Mouse (Mus musculus): Measurements from ENCODE around the gene Hoga1. TPM values are rescaled to one million over a fixed set of nuclear protein-coding genes. Genes with fewer than 3 reads are reported as not detected.
A peak's percentile ranks its signal among the peaks of the same experiment; 100 is the strongest.

The Hoga1 gene
- polyA plus RNA-seq, 1 experiment from 2014 or later: 1.2 TPM

DNA sequence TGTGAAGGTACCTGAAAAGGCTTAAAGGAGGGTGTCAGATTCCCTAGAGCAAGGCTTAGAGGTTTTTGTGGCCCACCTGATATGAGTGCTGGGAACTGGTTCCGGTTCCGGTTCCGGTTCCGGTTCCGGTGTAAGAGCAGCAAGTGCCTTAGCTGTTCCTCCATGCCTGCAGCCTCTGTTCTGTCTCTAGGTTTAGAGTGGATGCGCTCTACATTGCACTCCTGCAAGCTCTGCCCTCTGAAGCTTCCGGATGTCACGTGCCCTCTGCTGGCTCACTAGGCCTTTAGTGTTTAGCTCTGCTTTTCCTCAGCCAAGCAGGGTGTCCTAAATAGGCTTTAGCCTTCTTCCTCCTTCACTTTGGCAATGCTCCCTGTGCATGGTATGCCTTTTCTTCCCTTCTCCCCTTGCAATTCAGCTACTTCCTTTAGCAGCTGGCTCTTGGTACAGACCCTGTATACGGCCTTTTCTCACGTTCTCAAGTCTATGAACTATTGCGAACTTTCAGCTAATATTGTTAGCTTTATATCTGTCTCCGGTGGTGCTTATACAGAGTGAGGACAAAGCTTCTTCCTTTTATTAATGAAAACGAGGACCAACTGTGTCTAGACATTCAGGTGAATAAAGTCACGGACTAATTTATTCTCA, 43.8 kb downstream of the Hoga1 start:
- Histone ChIP-seq H3K4me3 (ENCODE audit: low read depth, low read length) (peak overlapping the region; percentile 2), H3K9ac (replicated peaks; ENCODE audit: low read length) (no peak overlapping the region), H3K36me3 (replicated peaks; ENCODE audit: control insufficient read depth, insufficient read depth, low read depth, low read length) (no peaks in the 10 kb centered on the region), H3K4me1 (ENCODE audit: control insufficient read depth, insufficient read depth, low read length) (peaks cover 4% of the 10 kb centered on the region; the same call in 1 of the 2 replicates), H3K27me3 (ENCODE audit: control insufficient read depth, insufficient read depth, low read length) (no peaks in the 10 kb centered on the region), H3K9me3 (replicated peaks; ENCODE audit: control insufficient read depth, low read length) (no peaks in the 10 kb centered on the region), H3K27ac (replicated peaks; ENCODE audit: low read depth, low read length) (peak overlapping the region; percentile 3; the same call in 1 of the 2 replicates), H3K4me2 (ENCODE audit: low read depth, low read length) (peak overlapping the region; percentile 0; the same call in 1 of the 2 replicates)
- peak; percentile 64 for DNase-seq (ENCODE audit: low spot score)
- 25% methylated on average over 14 of the region's 14 CpGs for WGBS
- no peak for ATAC-seq (replicated peaks; ENCODE audit: insufficient number of reproducible peaks, low FRiP score, low TSS enrichment, low read depth)

DNA sequence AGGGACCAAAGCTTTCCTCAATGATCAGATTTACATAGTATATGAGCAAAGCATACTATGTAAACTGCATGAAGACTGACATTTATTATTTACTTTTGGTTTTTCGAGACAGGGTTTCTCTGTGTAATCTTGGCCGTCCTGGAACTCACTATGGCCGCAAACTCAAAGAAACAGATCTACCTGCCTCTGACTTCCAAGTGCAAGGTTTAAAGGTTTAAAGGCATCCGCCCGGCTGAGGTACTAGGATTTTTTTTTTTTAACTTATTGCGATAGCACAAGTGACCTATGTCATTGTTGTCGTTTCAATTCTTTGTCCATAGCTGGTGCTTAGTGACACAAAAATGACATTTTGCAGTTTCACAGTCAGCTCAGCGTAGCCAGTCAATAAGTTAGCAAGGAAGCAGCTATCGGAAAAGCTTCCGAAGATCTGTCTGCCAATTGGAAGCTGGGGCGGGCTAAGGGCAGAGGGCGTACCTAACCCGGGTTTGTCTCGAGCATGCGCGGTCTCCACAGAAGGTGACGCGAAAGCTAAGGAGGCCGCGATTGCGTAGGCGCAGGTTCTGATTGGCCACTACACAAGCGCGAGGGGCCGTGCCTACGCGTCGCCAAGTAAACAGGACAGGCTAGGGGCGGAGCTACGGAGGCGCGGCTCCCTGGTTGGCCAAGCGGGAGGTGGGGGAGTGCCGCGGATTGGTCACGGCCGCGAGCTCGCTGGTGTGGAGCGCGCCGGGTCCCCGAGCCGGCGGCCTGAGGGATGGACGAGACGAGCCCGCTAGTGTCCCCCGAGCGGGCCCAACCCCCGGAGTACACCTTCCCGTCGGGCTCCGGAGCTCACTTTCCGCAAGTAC, 44.6 kb downstream of the Hoga1 start, which contains the start of gene Pi4k2a:
TSS of gene Pi4k2a (plus strand) at position 723 of the 848 bp plus-strand sequence.
- Histone ChIP-seq H3K9me3 (replicated peaks; ENCODE audit: control insufficient read depth, low read length) (no peaks in the 10 kb centered on the region), H3K36me3 (replicated peaks; ENCODE audit: control insufficient read depth, insufficient read depth, low read depth, low read length) (no peaks in the 10 kb centered on the region), H3K9ac (replicated peaks; ENCODE audit: low read length) (peak within 1 kb of the TSS; percentile 82), H3K4me2 (ENCODE audit: low read depth, low read length) (peak within 1 kb of the TSS; percentile 82), H3K4me1 (ENCODE audit: control insufficient read depth, insufficient read depth, low read length) (peaks cover 4% of the 10 kb centered on the region; the same call in 1 of the 2 replicates), H3K27me3 (ENCODE audit: control insufficient read depth, insufficient read depth, low read length) (no peaks in the 10 kb centered on the region), H3K4me3 (ENCODE audit: low read depth, low read length) (peak within 1 kb of the TSS; percentile 97), H3K27ac (replicated peaks; ENCODE audit: low read depth, low read length) (peak within 1 kb of the TSS; percentile 62)
- under 1% methylated on average over 54 of the region's 55 CpGs for WGBS
- DNase-seq (ENCODE audit: low spot score): peak; percentile 99
- peak; percentile 96 for ATAC-seq (replicated peaks; ENCODE audit: insufficient number of reproducible peaks, low FRiP score, low TSS enrichment, low read depth)

DNA sequence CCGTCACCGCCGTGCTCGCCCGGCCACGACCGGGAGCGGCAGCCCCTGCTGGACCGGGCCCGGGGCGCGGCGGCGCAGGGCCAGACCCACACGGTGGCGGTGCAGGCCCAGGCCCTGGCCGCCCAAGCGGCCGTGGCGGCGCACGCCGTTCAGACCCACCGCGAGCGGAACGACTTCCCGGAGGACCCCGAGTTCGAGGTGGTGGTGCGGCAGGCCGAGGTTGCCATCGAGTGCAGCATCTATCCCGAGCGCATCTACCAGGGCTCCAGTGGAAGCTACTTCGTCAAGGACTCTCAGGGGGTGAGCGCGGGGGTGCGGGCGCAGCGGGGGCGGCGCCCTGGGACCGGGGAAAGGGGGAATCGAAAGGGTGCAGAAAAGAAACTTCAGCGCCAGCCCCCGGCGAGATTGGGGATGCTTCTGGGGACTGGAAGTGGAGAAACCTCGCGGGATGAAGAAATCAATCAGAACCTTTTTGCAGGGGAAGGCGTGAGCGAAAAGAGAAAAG, 45.3 kb downstream of the Hoga1 start:
- Histone ChIP-seq H3K4me3 (ENCODE audit: low read depth, low read length) (peak overlapping the region; percentile 97), H3K9me3 (replicated peaks; ENCODE audit: control insufficient read depth, low read length) (no peaks in the 10 kb centered on the region), H3K27ac (replicated peaks; ENCODE audit: low read depth, low read length) (peak overlapping the region; percentile 62), H3K4me2 (ENCODE audit: low read depth, low read length) (peak overlapping the region; percentile 82), H3K9ac (replicated peaks; ENCODE audit: low read length) (peak overlapping the region; percentile 82), H3K27me3 (ENCODE audit: control insufficient read depth, insufficient read depth, low read length) (no peaks in the 10 kb centered on the region), H3K36me3 (replicated peaks; ENCODE audit: control insufficient read depth, insufficient read depth, low read depth, low read length) (no peaks in the 10 kb centered on the region), H3K4me1 (ENCODE audit: control insufficient read depth, insufficient read depth, low read length) (peaks cover 4% of the 10 kb centered on the region; the same call in 1 of the 2 replicates)
- under 1% methylated on average over 52 of the region's 52 CpGs for WGBS
- ATAC-seq (replicated peaks; ENCODE audit: insufficient number of reproducible peaks, low FRiP score, low TSS enrichment, low read depth): peak; percentile 79
- peak; percentile 42 for DNase-seq (ENCODE audit: low spot score)

DNA sequence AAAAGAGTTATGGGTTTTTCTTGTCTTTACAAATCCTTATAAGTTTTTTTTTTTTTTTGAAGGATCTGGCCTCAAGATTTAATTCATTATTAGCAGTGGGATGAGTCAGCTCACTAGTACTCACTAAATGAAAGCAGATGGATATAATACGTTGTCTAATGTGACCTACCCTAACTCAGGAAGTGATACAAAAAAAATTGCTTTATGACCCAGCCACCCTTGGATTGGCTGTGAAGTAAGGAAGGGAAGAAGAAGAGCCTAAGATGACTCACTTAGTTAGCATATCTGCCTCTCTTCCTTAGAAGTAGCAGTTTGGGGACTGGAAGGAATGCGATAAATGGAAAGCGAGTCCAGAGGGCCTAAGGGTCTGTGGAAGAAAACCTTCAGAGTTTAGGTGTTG, 54.0 kb downstream of the Hoga1 start:
- no peaks in the 10 kb centered on the region for H3K27me3 ChIP-seq (ENCODE audit: control insufficient read depth, insufficient read depth, low read length)
- 79% methylated on average over 3 of the region's 3 CpGs for WGBS
- H3K4me1 ChIP-seq (ENCODE audit: control insufficient read depth, insufficient read depth, low read length): no peaks in the 10 kb centered on the region
- no peak overlapping the region for H3K4me3 ChIP-seq (ENCODE audit: low read depth, low read length)
- DNase-seq (ENCODE audit: low spot score) (no peak), ATAC-seq (replicated peaks; ENCODE audit: insufficient number of reproducible peaks, low FRiP score, low TSS enrichment, low read depth) (no peak)
- H3K27ac ChIP-seq (replicated peaks; ENCODE audit: low read depth, low read length): no peak overlapping the region
- H3K4me2 ChIP-seq (ENCODE audit: low read depth, low read length): no peak overlapping the region
- no peak overlapping the region for H3K9ac ChIP-seq (replicated peaks; ENCODE audit: low read length)
- no peaks in the 10 kb centered on the region for H3K9me3 ChIP-seq (replicated peaks; ENCODE audit: control insufficient read depth, low read length)
- no peaks in the 10 kb centered on the region for H3K36me3 ChIP-seq (replicated peaks; ENCODE audit: control insufficient read depth, insufficient read depth, low read depth, low read length)

DNA sequence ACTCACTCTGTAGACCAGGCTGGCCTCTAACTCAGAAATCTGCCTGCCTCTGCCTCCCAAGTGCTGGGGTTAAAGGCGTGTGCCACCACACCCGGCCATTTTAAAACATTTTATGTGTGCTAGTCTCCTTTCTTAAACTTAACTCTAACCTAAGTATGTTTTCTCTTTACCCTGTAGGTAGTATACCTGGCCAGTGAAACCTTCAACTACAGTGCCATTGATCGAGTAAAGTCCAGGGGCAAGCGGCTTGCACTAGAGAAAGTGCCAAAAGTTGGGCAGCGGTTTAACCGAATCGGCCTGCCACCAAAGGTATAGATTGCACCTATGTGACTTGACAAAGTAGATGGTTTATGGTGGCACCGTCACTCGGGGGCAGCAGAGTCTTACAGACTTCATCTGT, 59.3 kb downstream of the Hoga1 start:
- H3K4me1 ChIP-seq (ENCODE audit: control insufficient read depth, insufficient read depth, low read length): no peaks in the 10 kb centered on the region
- H3K36me3 ChIP-seq (replicated peaks; ENCODE audit: control insufficient read depth, insufficient read depth, low read depth, low read length): 0 out of 2 replicates have a peak, but pooled peaks cover 2% of the 10 kb centered on the region
- no peaks in the 10 kb centered on the region for H3K9me3 ChIP-seq (replicated peaks; ENCODE audit: control insufficient read depth, low read length)
- 91% methylated on average over 9 of the region's 9 CpGs for WGBS
- DNase-seq (ENCODE audit: low spot score): no peak
- H3K4me2 ChIP-seq (ENCODE audit: low read depth, low read length): no peak overlapping the region
- no peak overlapping the region for H3K9ac ChIP-seq (replicated peaks; ENCODE audit: low read length)
- no peaks in the 10 kb centered on the region for H3K27me3 ChIP-seq (ENCODE audit: control insufficient read depth, insufficient read depth, low read length)
- H3K4me3 ChIP-seq (ENCODE audit: low read depth, low read length): no peak overlapping the region
- H3K27ac ChIP-seq (replicated peaks; ENCODE audit: low read depth, low read length): no peak overlapping the region
- no peak for ATAC-seq (replicated peaks; ENCODE audit: insufficient number of reproducible peaks, low FRiP score, low TSS enrichment, low read depth)

DNA sequence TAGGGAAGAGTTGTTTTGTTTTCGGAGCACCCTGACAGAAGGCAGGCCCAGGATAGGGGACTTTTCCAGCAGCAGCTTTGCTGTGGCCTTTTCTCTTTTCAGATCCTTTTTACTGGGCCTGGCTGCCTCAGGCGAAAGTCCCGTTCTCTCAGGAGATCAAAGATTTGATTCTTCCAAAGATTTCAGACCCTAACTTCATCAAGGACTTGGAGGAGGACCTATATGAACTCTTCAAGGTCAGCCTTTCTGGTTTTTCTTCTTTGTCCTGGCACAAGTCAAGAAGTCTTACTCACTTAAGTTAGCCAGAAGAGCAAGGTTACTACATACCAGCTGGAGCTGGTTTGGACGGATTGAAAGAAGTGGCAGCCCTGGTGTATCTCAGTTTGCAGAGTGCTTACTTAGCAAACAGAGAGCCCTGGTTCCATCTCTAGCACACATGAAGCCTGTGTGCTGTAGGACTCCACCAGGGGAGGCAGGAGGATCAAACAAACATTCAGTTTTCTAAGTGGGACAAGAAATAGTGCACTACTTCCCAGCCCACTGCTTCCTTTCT, 70.4 kb downstream of the Hoga1 start:
- no peak overlapping the region for H3K9ac ChIP-seq (replicated peaks; ENCODE audit: low read length)
- H3K9me3 ChIP-seq (replicated peaks; ENCODE audit: control insufficient read depth, low read length): no peaks in the 10 kb centered on the region
- H3K4me3 ChIP-seq (ENCODE audit: low read depth, low read length): no peak overlapping the region
- H3K4me2 ChIP-seq (ENCODE audit: low read depth, low read length): no peak overlapping the region
- H3K27me3 ChIP-seq (ENCODE audit: control insufficient read depth, insufficient read depth, low read length): no peaks in the 10 kb centered on the region
- 87% methylated on average over 4 of the region's 4 CpGs for WGBS
- H3K4me1 ChIP-seq (ENCODE audit: control insufficient read depth, insufficient read depth, low read length): no peaks in the 10 kb centered on the region
- no peak overlapping the region for H3K27ac ChIP-seq (replicated peaks; ENCODE audit: low read depth, low read length)
- H3K36me3 ChIP-seq (replicated peaks; ENCODE audit: control insufficient read depth, insufficient read depth, low read depth, low read length): peaks cover 2% of the 10 kb centered on the region
- ATAC-seq (replicated peaks; ENCODE audit: insufficient number of reproducible peaks, low FRiP score, low TSS enrichment, low read depth): no peak
- DNase-seq (ENCODE audit: low spot score): no peak

DNA sequence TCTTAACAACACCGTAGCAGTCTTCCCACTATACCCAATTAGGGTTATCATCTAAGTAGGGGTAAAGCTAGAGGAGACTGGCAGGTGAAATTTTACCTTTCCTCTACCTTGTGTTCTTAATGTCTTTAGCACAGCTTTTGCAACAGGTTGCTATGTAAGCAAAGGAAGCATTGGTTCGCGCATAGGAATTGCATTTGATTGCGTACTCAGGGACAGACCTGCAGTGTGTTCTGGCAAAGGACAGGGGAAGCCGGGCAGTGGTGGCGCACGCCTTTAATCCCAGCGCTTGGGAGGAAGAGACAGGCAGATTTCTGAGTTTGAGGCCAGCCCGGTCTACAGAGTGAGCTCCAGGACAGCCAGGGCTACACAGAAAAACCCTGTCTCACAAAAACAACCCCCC, 72.7 kb downstream of the Hoga1 start:
- Histone ChIP-seq H3K9ac (replicated peaks; ENCODE audit: low read length) (no peak overlapping the region), H3K27me3 (ENCODE audit: control insufficient read depth, insufficient read depth, low read length) (no peaks in the 10 kb centered on the region), H3K36me3 (replicated peaks; ENCODE audit: control insufficient read depth, insufficient read depth, low read depth, low read length) (peaks cover 9% of the 10 kb centered on the region), H3K9me3 (replicated peaks; ENCODE audit: control insufficient read depth, low read length) (no peaks in the 10 kb centered on the region), H3K4me3 (ENCODE audit: low read depth, low read length) (no peak overlapping the region), H3K27ac (replicated peaks; ENCODE audit: low read depth, low read length) (no peak overlapping the region), H3K4me1 (ENCODE audit: control insufficient read depth, insufficient read depth, low read length) (no peaks in the 10 kb centered on the region), H3K4me2 (ENCODE audit: low read depth, low read length) (no peak overlapping the region)
- no peak for ATAC-seq (replicated peaks; ENCODE audit: insufficient number of reproducible peaks, low FRiP score, low TSS enrichment, low read depth)
- 92% methylated on average over 9 of the region's 9 CpGs for WGBS
- DNase-seq (ENCODE audit: low spot score): no peak
